Mouse (Mus musculus): ENCODE results near the gene Zfp366. TPM values are rescaled to one million over a fixed set of nuclear protein-coding genes. Genes with fewer than 3 reads are reported as not detected.

Gene Zfp366
- polyA plus RNA-seq, 1 experiment, result 9.0 TPM

DNA sequence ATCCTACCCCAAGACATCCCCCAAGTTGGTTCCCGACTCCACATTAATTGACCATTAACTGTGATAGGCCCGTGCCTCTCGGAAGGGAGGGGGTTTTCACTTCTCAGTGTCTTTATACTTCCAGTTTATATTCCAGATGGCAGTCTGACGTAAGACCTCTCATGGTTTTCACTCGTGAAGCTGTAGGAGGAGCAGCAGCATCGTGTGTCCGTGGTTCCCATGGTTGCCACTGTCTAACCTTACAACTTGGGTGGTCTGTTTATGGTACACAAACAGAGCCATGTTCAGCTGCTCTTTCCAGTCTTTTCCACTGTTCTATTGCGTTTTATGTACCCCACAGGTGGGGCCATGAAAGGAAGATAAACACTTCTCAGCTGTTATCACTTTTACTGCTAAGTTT, 33.5 kb upstream of the Zfp366 start:
- H3K4me1 ChIP-seq (ENCODE audit: control insufficient read depth, insufficient read depth, insufficient read length), result no peaks in the 10 kb centered on the region
- H3K27ac ChIP-seq (ENCODE audit: insufficient read depth, low read length), result no peak overlapping the region
- no peak for DNase-seq (ENCODE audit: low read depth in 1 of 2, low spot score in 2 of 2)
- H3K27me3 ChIP-seq (ENCODE audit: control insufficient read depth, insufficient read depth, low read length), result peaks cover 2% of the 10 kb centered on the region; the same call in 1 of the 2 replicates
- WGBS, result 80% methylated on average over 8 of the region's 8 CpGs
- H3K36me3 ChIP-seq (ENCODE audit: control insufficient read depth, insufficient read depth, low read length), result no peaks in the 10 kb centered on the region
- TF ChIP-seq POLR2A (IDR thresholded peaks at IDR 0.05; ENCODE audit: low read depth, low read length), result no peak
- TF ChIP-seq CTCF (IDR thresholded peaks at IDR 0.05; ENCODE audit: extremely low read depth, insufficient read depth, insufficient read length, insufficient replicate concordance), result no peak
- H3K4me3 ChIP-seq (ENCODE audit: extremely low read depth, insufficient read depth, insufficient read length), result no peak overlapping the region

DNA sequence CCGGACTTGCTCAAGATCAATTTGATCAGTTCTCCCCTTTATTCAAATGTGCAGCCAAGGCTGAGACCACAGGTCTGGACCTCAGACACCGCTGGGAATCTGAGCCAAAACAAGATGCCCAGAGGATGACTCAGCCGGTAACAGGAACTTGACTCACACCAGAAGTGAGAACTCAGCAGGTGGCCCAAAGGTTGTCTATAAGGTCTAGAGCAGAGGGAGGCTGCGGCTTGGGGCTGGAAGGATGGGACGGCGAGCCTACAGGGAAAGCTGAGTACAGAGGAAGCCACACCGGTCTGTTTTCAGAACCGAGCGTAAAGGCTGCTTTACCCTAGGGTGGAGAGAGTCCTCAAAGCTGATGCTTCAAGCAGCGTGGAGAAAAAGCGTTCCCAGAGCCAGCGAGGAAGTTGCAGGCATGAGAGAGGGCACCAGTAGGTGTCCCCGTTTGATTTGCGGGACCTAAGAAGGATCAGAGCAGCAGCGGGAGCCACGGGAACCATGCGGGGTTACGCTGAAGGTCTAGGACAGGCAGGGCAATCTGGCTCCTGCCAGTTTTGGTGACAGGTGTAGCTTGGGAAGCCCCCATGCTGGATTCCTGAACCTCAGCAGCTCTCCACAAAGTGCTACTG, 32.2 kb upstream of the Zfp366 start:
- TF ChIP-seq CTCF (IDR thresholded peaks at IDR 0.05; ENCODE audit: extremely low read depth, insufficient read depth, insufficient read length, insufficient replicate concordance) (no peak), POLR2A (IDR thresholded peaks at IDR 0.05; ENCODE audit: low read depth, low read length) (no peak)
- peaks cover 2% of the 10 kb centered on the region; the same call in 1 of the 2 replicates for H3K27me3 ChIP-seq (ENCODE audit: control insufficient read depth, insufficient read depth, low read length)
- no peaks in the 10 kb centered on the region for H3K4me1 ChIP-seq (ENCODE audit: control insufficient read depth, insufficient read depth, insufficient read length)
- H3K4me3 ChIP-seq (ENCODE audit: extremely low read depth, insufficient read depth, insufficient read length), result no peak overlapping the region
- no peaks in the 10 kb centered on the region for H3K36me3 ChIP-seq (ENCODE audit: control insufficient read depth, insufficient read depth, low read length)
- DNase-seq (ENCODE audit: low read depth in 1 of 2, low spot score in 2 of 2), result no peak
- 10% methylated on average over 18 of the region's 18 CpGs for WGBS
- no peak overlapping the region for H3K27ac ChIP-seq (ENCODE audit: insufficient read depth, low read length)

DNA sequence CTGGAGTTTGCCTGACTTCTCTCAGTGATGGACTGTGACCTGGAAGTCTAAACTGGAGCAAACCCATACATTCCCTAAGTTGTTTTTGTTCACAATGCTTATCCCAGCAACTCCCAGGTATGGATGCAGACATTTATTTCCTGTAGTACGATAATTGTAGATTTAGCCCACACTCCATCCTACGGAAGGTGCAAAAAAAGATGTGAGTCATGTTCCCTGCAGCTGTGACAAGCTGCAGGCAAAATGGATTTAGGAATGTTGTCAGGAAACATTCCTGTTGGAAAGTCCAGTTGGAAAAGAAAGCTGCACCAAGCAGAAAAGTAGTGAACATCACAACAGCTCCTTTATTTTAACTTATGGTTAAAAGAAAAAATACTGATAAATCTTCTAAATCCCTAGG, 26.9 kb upstream of the Zfp366 start:
- WGBS, result 94% methylated on average over 2 of the region's 2 CpGs
- H3K27ac ChIP-seq (ENCODE audit: insufficient read depth, low read length), result no peak overlapping the region
- no peaks in the 10 kb centered on the region for H3K36me3 ChIP-seq (ENCODE audit: control insufficient read depth, insufficient read depth, low read length)
- no peak overlapping the region for H3K4me3 ChIP-seq (ENCODE audit: extremely low read depth, insufficient read depth, insufficient read length)
- no peaks in the 10 kb centered on the region for H3K27me3 ChIP-seq (ENCODE audit: control insufficient read depth, insufficient read depth, low read length)
- DNase-seq (ENCODE audit: low read depth in 1 of 2, low spot score in 2 of 2), result no peak
- TF ChIP-seq CTCF (IDR thresholded peaks at IDR 0.05; ENCODE audit: extremely low read depth, insufficient read depth, insufficient read length, insufficient replicate concordance) (no peak), POLR2A (IDR thresholded peaks at IDR 0.05; ENCODE audit: low read depth, low read length) (no peak)
- H3K4me1 ChIP-seq (ENCODE audit: control insufficient read depth, insufficient read depth, insufficient read length), result no peaks in the 10 kb centered on the region

DNA sequence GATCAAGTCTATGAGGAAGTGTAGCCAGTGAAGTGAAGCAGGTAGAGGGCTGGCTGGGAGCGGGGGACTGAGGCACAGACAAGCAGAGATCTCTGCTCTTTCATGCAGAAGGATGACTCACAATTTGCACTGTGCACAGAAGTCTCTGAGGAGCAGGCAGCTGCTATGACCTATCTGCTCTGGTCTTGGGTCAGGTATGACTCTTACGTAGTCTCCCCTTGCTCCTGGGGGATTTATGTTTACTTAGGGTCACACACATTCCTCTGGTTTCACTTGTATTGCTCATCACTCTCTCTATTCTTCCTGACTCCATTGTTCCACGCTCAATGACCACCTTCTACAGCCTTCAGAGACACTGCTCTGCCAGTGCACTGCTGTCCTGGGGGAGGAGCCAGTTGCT, 25.9 kb upstream of the Zfp366 start:
- H3K4me1 ChIP-seq (ENCODE audit: control insufficient read depth, insufficient read depth, insufficient read length), result no peaks in the 10 kb centered on the region
- DNase-seq (ENCODE audit: low read depth in 1 of 2, low spot score in 2 of 2), result no peak
- H3K27ac ChIP-seq (ENCODE audit: insufficient read depth, low read length), result no peak overlapping the region
- H3K4me3 ChIP-seq (ENCODE audit: extremely low read depth, insufficient read depth, insufficient read length), result no peak overlapping the region
- 73% methylated on average over 3 of the region's 3 CpGs for whole genome bisulfite sequencing
- no peaks in the 10 kb centered on the region for H3K27me3 ChIP-seq (ENCODE audit: control insufficient read depth, insufficient read depth, low read length)
- no peaks in the 10 kb centered on the region for H3K36me3 ChIP-seq (ENCODE audit: control insufficient read depth, insufficient read depth, low read length)
- no peak for TF ChIP-seq CTCF (IDR thresholded peaks at IDR 0.05; ENCODE audit: extremely low read depth, insufficient read depth, insufficient read length, insufficient replicate concordance)
- no peak for TF ChIP-seq POLR2A (IDR thresholded peaks at IDR 0.05; ENCODE audit: low read depth, low read length)

DNA sequence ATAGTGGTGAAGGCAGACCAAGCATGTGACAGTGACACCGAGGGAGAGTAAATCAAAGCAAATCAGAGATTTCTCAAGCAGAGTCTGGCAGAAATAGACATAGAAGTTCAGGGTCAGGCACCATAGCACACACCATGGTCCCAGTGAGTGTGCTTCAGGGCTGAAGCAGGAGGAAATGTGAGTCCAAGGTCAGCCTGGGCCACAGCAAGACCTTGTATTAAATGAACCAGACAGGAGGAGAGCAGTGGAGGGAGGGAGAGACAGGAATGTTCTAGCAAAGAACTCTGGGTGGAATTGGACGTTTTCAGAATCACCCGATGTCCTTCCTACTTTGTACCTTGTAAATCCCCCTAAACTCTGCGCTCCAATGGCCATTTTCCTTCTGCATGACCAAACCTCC, 21.6 kb upstream of the Zfp366 start:
- Histone ChIP-seq H3K4me3 (ENCODE audit: extremely low read depth, insufficient read depth, insufficient read length) (no peak overlapping the region), H3K27ac (ENCODE audit: insufficient read depth, low read length) (no peak overlapping the region), H3K4me1 (ENCODE audit: control insufficient read depth, insufficient read depth, insufficient read length) (no peaks in the 10 kb centered on the region), H3K27me3 (ENCODE audit: control insufficient read depth, insufficient read depth, low read length) (no peaks in the 10 kb centered on the region), H3K36me3 (ENCODE audit: control insufficient read depth, insufficient read depth, low read length) (no peaks in the 10 kb centered on the region)
- no peak for DNase-seq (ENCODE audit: low read depth in 1 of 2, low spot score in 2 of 2)
- TF ChIP-seq CTCF (IDR thresholded peaks at IDR 0.05; ENCODE audit: extremely low read depth, insufficient read depth, insufficient read length, insufficient replicate concordance), result no peak
- 78% methylated on average over 4 of the region's 4 CpGs for WGBS

- Histone ChIP-seq H3K27ac (ENCODE audit: insufficient read depth, low read length) (no peak overlapping the region), H3K4me3 (ENCODE audit: extremely low read depth, insufficient read depth, insufficient read length) (no peak overlapping the region), H3K4me1 (ENCODE audit: control insufficient read depth, insufficient read depth, insufficient read length) (no peaks in the 10 kb centered on the region), H3K36me3 (ENCODE audit: control insufficient read depth, insufficient read depth, low read length) (no peaks in the 10 kb centered on the region), H3K27me3 (ENCODE audit: control insufficient read depth, insufficient read depth, low read length) (no peaks in the 10 kb centered on the region)
- WGBS, result 32% methylated on average over 10 of the region's 10 CpGs
- no peak for TF ChIP-seq CTCF (IDR thresholded peaks at IDR 0.05; ENCODE audit: extremely low read depth, insufficient read depth, insufficient read length, insufficient replicate concordance)
- TF ChIP-seq POLR2A (IDR thresholded peaks at IDR 0.05; ENCODE audit: low read depth, low read length), result no peak
- no peak for DNase-seq (ENCODE audit: low read depth in 1 of 2, low spot score in 2 of 2)
Measured at GRCm38 (mm10) chr13:99163521-99164359, 20.9 kb upstream of the Zfp366 start.

DNA sequence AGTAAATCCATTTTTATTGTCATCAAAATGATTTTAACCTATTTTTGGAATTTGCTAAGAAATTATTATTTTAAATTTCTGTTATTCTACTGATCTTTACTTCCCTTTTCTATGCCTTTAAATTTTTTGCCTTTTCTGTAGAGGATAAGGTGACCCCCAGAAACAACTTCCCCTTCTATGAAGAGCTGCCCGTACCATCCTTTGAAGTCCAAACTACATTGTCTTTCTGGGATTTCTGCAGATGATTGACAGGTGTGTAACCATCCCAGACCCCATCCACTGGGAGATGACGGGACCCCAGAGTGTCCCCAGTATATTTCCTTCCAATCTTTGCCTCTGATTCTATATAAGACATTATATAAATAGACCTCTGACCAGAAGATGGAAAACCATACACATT, 20.3 kb upstream of the Zfp366 start:
- Histone ChIP-seq H3K4me1 (ENCODE audit: control insufficient read depth, insufficient read depth, insufficient read length) (no peaks in the 10 kb centered on the region), H3K4me3 (ENCODE audit: extremely low read depth, insufficient read depth, insufficient read length) (no peak overlapping the region), H3K36me3 (ENCODE audit: control insufficient read depth, insufficient read depth, low read length) (no peaks in the 10 kb centered on the region), H3K27me3 (ENCODE audit: control insufficient read depth, insufficient read depth, low read length) (no peaks in the 10 kb centered on the region), H3K27ac (ENCODE audit: insufficient read depth, low read length) (no peak overlapping the region)
- 34% methylated on average over 2 of the region's 2 CpGs for WGBS
- TF ChIP-seq CTCF (IDR thresholded peaks at IDR 0.05; ENCODE audit: extremely low read depth, insufficient read depth, insufficient read length, insufficient replicate concordance) (no peak), POLR2A (IDR thresholded peaks at IDR 0.05; ENCODE audit: low read depth, low read length) (no peak)
- DNase-seq (ENCODE audit: low read depth in 1 of 2, low spot score in 2 of 2), result no peak

All from spleen, adult 2 months (tissue).